Mouse (Mus musculus) lung, embryonic 16.5 days (tissue): Measurements from ENCODE around the gene Myh9. TPM values are rescaled to one million over a fixed set of nuclear protein-coding genes. Genes with fewer than 3 reads are reported as not detected.

Experiments used
- ATAC-seq: fragments of 200-750 bp; cut with Nextera tagmentation; 2 replicates; pipeline ENCODE4 v1.8.0; 2017; ENCODE audit warnings: low read depth, mild to moderate bottlenecking, moderate library complexity
- H3K27ac ChIP-seq: fragments of 300-500 bp; sonication (generic); 2 replicates; pipeline ENCODE4 v1.5.1; 2014; ENCODE audit warnings: mild to moderate bottlenecking, control low read depth, low read length
- H3K27me3 ChIP-seq: fragments of 300-500 bp; sonication (generic); 2 replicates; pipeline ENCODE4 v1.6.1; 2014; ENCODE audit warnings: low read depth, low read length, mixed read lengths; ENCODE audit not compliant: control insufficient read depth, insufficient read depth
- H3K36me3 ChIP-seq: fragments of 300-500 bp; sonication (generic); 2 replicates; pipeline ENCODE4 v1.6.1; 2014; ENCODE audit warnings: low read length; ENCODE audit not compliant: control insufficient read depth, insufficient read depth
- H3K4me1 ChIP-seq: fragments of 300-500 bp; sonication (generic); replicated peaks from 2 replicates; pipeline ENCODE4 v1.6.1; 2014; ENCODE audit warnings: low read length, mixed read lengths; ENCODE audit not compliant: control insufficient read depth, insufficient read depth
- H3K4me2 ChIP-seq: fragments of 300-500 bp; sonication (generic); 2 replicates; pipeline ENCODE4 v1.6.1; 2014; ENCODE audit warnings: low read depth, low read length, control low read depth
- H3K4me3 ChIP-seq: fragments of 300-500 bp; sonication (generic); 2 replicates; pipeline ENCODE4 v1.5.1; 2014; ENCODE audit warnings: mild to moderate bottlenecking, low read length, control low read depth
- H3K9ac ChIP-seq: fragments of 300-500 bp; sonication (generic); 2 replicates; pipeline ENCODE4 v1.6.1; 2014; ENCODE audit warnings: low read length, control low read depth
- H3K9me3 ChIP-seq: fragments of 300-500 bp; sonication (generic); 2 replicates; pipeline ENCODE4 v1.6.1; 2016; ENCODE audit warnings: low read length; ENCODE audit not compliant: control insufficient read depth
- WGBS: fragments of 180-500 bp; shearing (Covaris S2); extraction: QIAGEN DNeasy Blood & Tissue Kit; methylation state at CpG from one replicate; pipeline ENCODE4 v1.1.7; 2014; 5-methylcytosine and 5-hydroxymethylcytosine counted together
- polyA plus RNA-seq: library from polyadenylated mRNA; unstranded; fragments of >200 nt; fragmentation: Nextera tagmentation; extraction: Ambion mirVana; gene quantifications from 2 replicates; pipeline ENCODE4 v1.2.1, GENCODE M21; 2015

Myh9 gene
- polyA plus RNA-seq, 1 experiment from 2014 or later, result 77.6 TPM

- ATAC-seq, result peak; percentile 21; the same call in 1 of the 2 replicates
- Histone ChIP-seq H3K9ac (peak overlapping the region; percentile 53), H3K9me3 (no peaks in the 10 kb centered on the region), H3K4me3 (no peak overlapping the region), H3K27ac (peak overlapping the region; percentile 90), H3K4me2 (peak overlapping the region; percentile 12; the same call in 1 of the 2 replicates), H3K4me1 (peaks cover 96% of the 10 kb centered on the region), H3K27me3 (no peaks in the 10 kb centered on the region), H3K36me3 (no peaks in the 10 kb centered on the region)
- 5% methylated on average over 3 of the region's 3 CpGs for WGBS
Observed at GRCm38 (mm10) chr15:77820480-77821163, 21.4 kb downstream of the Myh9 start.

GRCm38 (mm10) chr15:77819894-77820387, 22.0 kb downstream of the Myh9 start:
- Histone ChIP-seq H3K9ac (no peak overlapping the region), H3K36me3 (no peaks in the 10 kb centered on the region), H3K9me3 (no peaks in the 10 kb centered on the region), H3K4me2 (no peak overlapping the region), H3K4me1 (peaks cover 93% of the 10 kb centered on the region), H3K4me3 (no peak overlapping the region), H3K27me3 (no peaks in the 10 kb centered on the region), H3K27ac (peak overlapping the region; percentile 90)
- ATAC-seq, result no peak
- 35% methylated on average over 10 of the region's 10 CpGs for WGBS

- H3K4me2 ChIP-seq, result no peak overlapping the region
- no peaks in the 10 kb centered on the region for H3K9me3 ChIP-seq
- 71% methylated on average over 15 of the region's 15 CpGs for WGBS
- no peak overlapping the region for H3K4me3 ChIP-seq
- peaks cover 94% of the 10 kb centered on the region for H3K4me1 ChIP-seq
- 0 out of 2 replicates have a peak overlapping the region, but pooled peaks have one; percentile 33 for H3K9ac ChIP-seq
- ATAC-seq, result no peak
- no peak overlapping the region for H3K27ac ChIP-seq
- H3K36me3 ChIP-seq, result no peaks in the 10 kb centered on the region
- H3K27me3 ChIP-seq, result no peaks in the 10 kb centered on the region
Observed at GRCm38 (mm10) chr15:77818556-77819158, 23.3 kb downstream of the Myh9 start.

- ATAC-seq, result no peak
- H3K27me3 ChIP-seq, result no peaks in the 10 kb centered on the region
- H3K27ac ChIP-seq, result peak overlapping the region; percentile 41
- H3K4me1 ChIP-seq, result peaks cover 83% of the 10 kb centered on the region
- H3K9ac ChIP-seq, result peak overlapping the region; percentile 24
- no peaks in the 10 kb centered on the region for H3K9me3 ChIP-seq
- no peaks in the 10 kb centered on the region; the same call in none of the 2 replicates for H3K36me3 ChIP-seq
- H3K4me3 ChIP-seq, result no peak overlapping the region
- H3K4me2 ChIP-seq, result no peak overlapping the region
- 40% methylated on average over 7 of the region's 7 CpGs for WGBS
Observed at GRCm38 (mm10) chr15:77817417-77817816, 24.6 kb downstream of the Myh9 start.

GRCm38 (mm10) chr15:77816601-77816950, 25.4 kb downstream of the Myh9 start:
- peak overlapping the region; percentile 33; the same call in 1 of the 2 replicates for H3K9ac ChIP-seq
- H3K36me3 ChIP-seq, result peaks cover 3% of the 10 kb centered on the region
- H3K9me3 ChIP-seq, result no peaks in the 10 kb centered on the region
- H3K4me3 ChIP-seq, result no peak overlapping the region
- H3K27me3 ChIP-seq, result no peaks in the 10 kb centered on the region
- peak overlapping the region; percentile 89 for H3K27ac ChIP-seq
- peak overlapping the region; percentile 10; the same call in 1 of the 2 replicates for H3K4me2 ChIP-seq
- ATAC-seq, result no peak
- peaks cover 75% of the 10 kb centered on the region for H3K4me1 ChIP-seq
- WGBS, result 27% methylated on average over 4 of the region's 4 CpGs

GRCm38 (mm10) chr15:77815867-77816600, 25.9 kb downstream of the Myh9 start:
- Histone ChIP-seq H3K9me3 (no peaks in the 10 kb centered on the region), H3K36me3 (peaks cover 5% of the 10 kb centered on the region), H3K27me3 (no peaks in the 10 kb centered on the region), H3K4me2 (peak overlapping the region; percentile 10; the same call in 1 of the 2 replicates), H3K4me3 (no peak overlapping the region), H3K4me1 (peaks cover 70% of the 10 kb centered on the region), H3K27ac (peak overlapping the region; percentile 89), H3K9ac (peak overlapping the region; percentile 48)
- peak; percentile 49 for ATAC-seq
- 36% methylated on average over 17 of the region's 17 CpGs for WGBS

GRCm38 (mm10) chr15:77813639-77814375, 28.2 kb downstream of the Myh9 start:
- Histone ChIP-seq H3K36me3 (peaks cover 12% of the 10 kb centered on the region), H3K4me1 (peaks cover 47% of the 10 kb centered on the region), H3K4me2 (no peak overlapping the region), H3K27me3 (no peaks in the 10 kb centered on the region), H3K27ac (peak overlapping the region; percentile 45), H3K4me3 (no peak overlapping the region), H3K9me3 (no peaks in the 10 kb centered on the region), H3K9ac (no peak overlapping the region; the same call in 1 of the 2 replicates)
- ATAC-seq, result no peak
- WGBS, result 66% methylated on average over 6 of the region's 6 CpGs

- no peak overlapping the region for H3K4me2 ChIP-seq
- no peaks in the 10 kb centered on the region for H3K9me3 ChIP-seq
- H3K4me1 ChIP-seq, result peaks cover 39% of the 10 kb centered on the region
- H3K36me3 ChIP-seq, result peaks cover 18% of the 10 kb centered on the region
- no peak for ATAC-seq
- H3K4me3 ChIP-seq, result no peak overlapping the region
- no peak overlapping the region for H3K9ac ChIP-seq
- no peak overlapping the region for H3K27ac ChIP-seq
- WGBS, result 87% methylated on average over 10 of the region's 10 CpGs
- no peaks in the 10 kb centered on the region for H3K27me3 ChIP-seq
Observed at GRCm38 (mm10) chr15:77812578-77812977, 29.4 kb downstream of the Myh9 start.
